Mouse (Mus musculus) splenic B cell, adult 2 months (primary cell): ENCODE measurements around the gene Tfrc.

Experiments used
- DNase-seq: peaks from one replicate; pipeline ENCODE4 v3.0.0-alpha.2; 2011; ENCODE audit warnings: low read depth, low spot score
- H3K27me3 ChIP-seq: 2 replicates; pipeline ENCODE4 v1.6.1; 2012; ENCODE audit warnings: mild to moderate bottlenecking, low read length, moderate library complexity, mixed read lengths; ENCODE audit not compliant: control insufficient read depth, poor library complexity, insufficient read depth, severe bottlenecking
- H3K36me3 ChIP-seq: 2 replicates; pipeline ENCODE4 v1.6.1; 2012; ENCODE audit warnings: mild to moderate bottlenecking, low read length, moderate library complexity, mixed read lengths; ENCODE audit not compliant: control insufficient read depth, poor library complexity, insufficient read depth, severe bottlenecking

The Tfrc gene

GRCm38 (mm10) chr16:32599151-32599550 lies 9.6 kb upstream of the Tfrc start:
- Histone ChIP-seq H3K36me3 (no peaks in the 10 kb centered on the region), H3K27me3 (no peaks in the 10 kb centered on the region)
- DNase-seq, result no peak

- Histone ChIP-seq H3K27me3 (no peaks in the 10 kb centered on the region), H3K36me3 (no peaks in the 10 kb centered on the region)
- no peak for DNase-seq
These were observed 6.5 kb upstream of the Tfrc start for GRCm38 (mm10) chr16:32602193-32602685.

GRCm38 (mm10) chr16:32607562-32608343 lies 967 bp upstream of the Tfrc start:
- DNase-seq, result peak; percentile 60
- Histone ChIP-seq H3K36me3 (no peaks in the 10 kb centered on the region), H3K27me3 (no peaks in the 10 kb centered on the region)

- no peaks in the 10 kb centered on the region for H3K27me3 ChIP-seq
These were observed 392 bp upstream of the Tfrc start for GRCm38 (mm10) chr16:32608344-32608711.

GRCm38 (mm10) chr16:32609401-32609779 lies 670 bp downstream of the Tfrc start:
- H3K36me3 ChIP-seq, result peaks cover under 1% of the 10 kb centered on the region; the same call in 1 of the 2 replicates
- DNase-seq, result peak; percentile 26
- no peaks in the 10 kb centered on the region for H3K27me3 ChIP-seq

More at GRCm38 (mm10) chr16:32608344-32608711, 392 bp upstream of the Tfrc start:
- no peak for DNase-seq
- no peaks in the 10 kb centered on the region for H3K36me3 ChIP-seq

- no peak for DNase-seq
- H3K27me3 ChIP-seq, result no peaks in the 10 kb centered on the region
- H3K36me3 ChIP-seq, result peaks cover 10% of the 10 kb centered on the region; the same call in 1 of the 2 replicates
These were observed 1.9 kb downstream of the Tfrc start for GRCm38 (mm10) chr16:32610460-32611255.

GRCm38 (mm10) chr16:32612052-32612451 lies 3.3 kb downstream of the Tfrc start:
- DNase-seq, result no peak
- Histone ChIP-seq H3K36me3 (peaks cover 11% of the 10 kb centered on the region; the same call in 1 of the 2 replicates), H3K27me3 (no peaks in the 10 kb centered on the region)

GRCm38 (mm10) chr16:32613269-32613834 lies 4.6 kb downstream of the Tfrc start:
- peaks cover 12% of the 10 kb centered on the region; the same call in 1 of the 2 replicates for H3K36me3 ChIP-seq
- DNase-seq, result no peak

GRCm38 (mm10) chr16:32614047-32614446 lies 5.3 kb downstream of the Tfrc start:
- H3K36me3 ChIP-seq, result peaks cover 17% of the 10 kb centered on the region; the same call in 1 of the 2 replicates
- peak; percentile 66 for DNase-seq

More at GRCm38 (mm10) chr16:32613269-32613834, 4.6 kb downstream of the Tfrc start:
- H3K27me3 ChIP-seq, result no peaks in the 10 kb centered on the region

GRCm38 (mm10) chr16:32618946-32619345 lies 10.2 kb downstream of the Tfrc start:
- H3K27me3 ChIP-seq, result no peaks in the 10 kb centered on the region
- DNase-seq, result no peak
- H3K36me3 ChIP-seq, result peaks cover 23% of the 10 kb centered on the region

More at GRCm38 (mm10) chr16:32614047-32614446, 5.3 kb downstream of the Tfrc start:
- H3K27me3 ChIP-seq, result no peaks in the 10 kb centered on the region

- peaks cover 18% of the 10 kb centered on the region; the same call in 1 of the 2 replicates for H3K36me3 ChIP-seq
- no peaks in the 10 kb centered on the region for H3K27me3 ChIP-seq
- no peak for DNase-seq
These were observed 19.4 kb downstream of the Tfrc start for GRCm38 (mm10) chr16:32628140-32628539.

- peaks cover 9% of the 10 kb centered on the region; the same call in 1 of the 2 replicates for H3K36me3 ChIP-seq
- no peak for DNase-seq
- H3K27me3 ChIP-seq, result no peaks in the 10 kb centered on the region
These were observed 23.7 kb downstream of the Tfrc start for GRCm38 (mm10) chr16:32632328-32632824.

- H3K27me3 ChIP-seq, result no peaks in the 10 kb centered on the region
- peaks cover 7% of the 10 kb centered on the region; the same call in 1 of the 2 replicates for H3K36me3 ChIP-seq
- DNase-seq, result no peak
These were observed 24.8 kb downstream of the Tfrc start for GRCm38 (mm10) chr16:32633486-32634012.

- Histone ChIP-seq H3K36me3 (peaks cover 7% of the 10 kb centered on the region; the same call in 1 of the 2 replicates), H3K27me3 (no peaks in the 10 kb centered on the region)
- DNase-seq, result no peak
These were observed 25.5 kb downstream of the Tfrc start for GRCm38 (mm10) chr16:32634183-32634582.
